Mouse (Mus musculus) ES-E14 (cell line): Measurements from ENCODE around the gene Ddx46.

ENCODE experiments used
- CHD2 ChIP-seq: IDR thresholded peaks from 2 replicates; pipeline ENCODE4 v1.6.1; 2014; ENCODE audit warnings: mild to moderate bottlenecking, low read depth, low read length, inconsistent platforms
- HCFC1 ChIP-seq: IDR thresholded peaks from 2 replicates; pipeline ENCODE4 v1.6.1; 2012; ENCODE audit warnings: low read length, inconsistent platforms, borderline replicate concordance; ENCODE audit not compliant: insufficient read depth
- ZC3H11A ChIP-seq: IDR thresholded peaks from 2 replicates; pipeline ENCODE4 v1.6.1; 2012; ENCODE audit warnings: low read depth, mild to moderate bottlenecking, inconsistent platforms, low read length, borderline replicate concordance
- ZNF384 ChIP-seq: IDR thresholded peaks from 2 replicates; pipeline ENCODE4 v1.6.1; 2012; ENCODE audit warnings: low read depth, low read length, inconsistent platforms

- TF ChIP-seq ZC3H11A (no peak), ZNF384 (no peak), HCFC1 (no peak), CHD2 (no peak)
These were observed 1.6 kb downstream of the Ddx46 start for GRCm38 (mm10) chr13:55636185-55636983.
